In the genomic region with DNA sequence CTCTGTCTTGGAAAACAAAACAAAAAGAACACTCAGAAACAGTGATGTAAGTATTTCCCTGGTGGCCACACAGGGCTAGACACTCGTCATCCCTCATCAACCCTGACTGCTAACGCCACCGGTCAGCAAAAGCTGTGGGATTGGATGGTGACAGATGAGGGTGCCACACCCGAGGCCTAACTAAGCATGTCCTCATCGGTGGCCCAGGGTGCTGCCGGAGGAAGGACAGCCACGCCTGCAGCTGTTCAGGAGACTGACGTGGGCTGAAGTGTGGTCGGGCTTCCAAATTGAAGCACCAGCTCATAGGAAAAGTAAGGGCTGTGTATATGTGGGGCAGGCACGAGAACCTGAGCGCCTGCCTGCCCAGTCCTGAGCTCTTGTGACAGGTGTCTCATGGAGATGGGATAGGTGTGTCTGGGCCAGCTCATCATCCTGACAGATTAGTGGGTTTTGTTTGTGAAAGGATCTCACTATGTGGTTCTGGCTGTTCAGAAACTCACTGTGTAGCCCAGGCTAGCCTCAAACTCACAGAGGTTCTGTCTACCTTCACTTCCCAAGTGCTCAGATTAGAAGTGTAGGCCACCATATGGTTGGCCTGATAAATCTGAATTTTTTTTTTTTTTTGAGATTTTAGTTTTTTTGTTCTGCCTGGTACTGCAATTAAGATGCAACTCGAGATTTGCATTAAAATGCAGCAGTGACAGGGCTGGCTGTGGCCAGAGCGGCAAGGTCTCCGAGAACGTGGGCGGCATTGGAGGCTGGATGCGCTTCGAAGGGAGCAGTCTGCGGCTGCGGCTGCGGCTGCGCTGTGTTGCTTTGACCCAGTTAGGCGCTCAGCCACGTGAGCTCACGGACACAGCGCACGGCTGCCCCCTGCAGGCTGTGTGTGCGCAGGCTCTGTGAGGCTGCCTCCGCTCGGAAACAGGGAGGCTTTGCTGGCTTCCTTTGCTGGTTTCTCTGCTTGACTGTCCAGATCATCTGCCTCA, we compare ENCODE assay signal across 8 mouse cellular contexts. TPM values are rescaled to one million over a fixed set of nuclear protein-coding genes. Genes with fewer than 3 reads are reported as not detected.
DNase-seq lines count a peak whose midpoint lies in the region; ATAC-seq and TF ChIP-seq lines count a peak whose summit lies in the region.

No protein-coding gene starts in this region.

- H3K9ac ChIP-seq in lung, embryonic 16.5 days (ENCODE audit: low read length) = peak overlapping the region; percentile 8; the same call in 1 of the 2 replicates

- no peaks in the 10 kb centered on the region for H3K9me3 ChIP-seq in lung, embryonic 16.5 days (ENCODE audit: control insufficient read depth, low read length)

- peak overlapping the region; percentile 35; the same call in 1 of the 2 replicates for H3K4me2 ChIP-seq in lung, embryonic 16.5 days (ENCODE audit: low read depth, low read length)

- peak overlapping the region; percentile 67 for H3K27ac ChIP-seq in cerebellum, adult 2 months (ENCODE audit: insufficient read depth, low read length)
- no peak overlapping the region for H3K27ac ChIP-seq in lung, embryonic 16.5 days (ENCODE audit: low read length)

- DNase-seq in MEL-GATA-1-ER (ENCODE audit: extremely low read depth, low read depth) = peak; percentile 53
- peak; percentile 93 for DNase-seq in cerebellum, adult 2 months
- peak; percentile 83 for DNase-seq in forelimb bud, embryonic 11.5 days (ENCODE audit: low read depth, low spot score)
- DNase-seq in layer of hippocampus, adult 9-11 months = peak; percentile 91
- DNase-seq in ovary, postnatal 10 days (ENCODE audit: low spot score) = peak; percentile 46
- peak; percentile 95 for DNase-seq in thymus, postnatal 0 days (ENCODE audit: low spot score)

- peak; percentile 75; the same call in 1 of the 2 replicates for TF ChIP-seq POLR2A in cerebellum, adult 2 months (IDR thresholded peaks at IDR 0.05; ENCODE audit: borderline replicate concordance, insufficient read depth, low read length)

- WGBS in cerebellum, adult 2 months = 19% methylated on average over 30 of the region's 30 CpGs
- WGBS in lung, embryonic 16.5 days = 32% methylated on average over 30 of the region's 30 CpGs

- TF ChIP-seq CTCF in cerebellum, adult 2 months (IDR thresholded peaks at IDR 0.05; ENCODE audit: borderline replicate concordance, insufficient read depth, low read depth, low read length) = peak; percentile 94

- H3K27me3 ChIP-seq in cerebellum, adult 2 months (ENCODE audit: control insufficient read depth, insufficient read depth, low read length) = no peaks in the 10 kb centered on the region
- no peaks in the 10 kb centered on the region for H3K27me3 ChIP-seq in lung, embryonic 16.5 days (ENCODE audit: control insufficient read depth, insufficient read depth, low read depth, low read length)

- H3K36me3 ChIP-seq in lung, embryonic 16.5 days (ENCODE audit: control insufficient read depth, insufficient read depth, low read length) = peaks cover 5% of the 10 kb centered on the region; the same call in 1 of the 2 replicates

- peaks cover 20% of the 10 kb centered on the region for H3K4me1 ChIP-seq in cerebellum, adult 2 months (ENCODE audit: control insufficient read depth, insufficient read depth, low read length)
- peaks cover 3% of the 10 kb centered on the region; the same call in 1 of the 2 replicates for H3K4me1 ChIP-seq in lung, embryonic 16.5 days (replicated peaks; ENCODE audit: control insufficient read depth, insufficient read depth, low read length)

- peak; percentile 99 to 100 for ATAC-seq in hematopoietic stem cell, adult 5-6 weeks (replicated peaks in 1 of 2; ENCODE audit: insufficient read depth in 1 of 2, low FRiP score in 2 of 2, low TSS enrichment in 1 of 2, low read depth in 1 of 2, poor library complexity in 2 of 2, severe bottlenecking in 2 of 2)
- peak; percentile 94 for ATAC-seq in lung, embryonic 16.5 days (ENCODE audit: low read depth)

- no peak overlapping the region for H3K4me3 ChIP-seq in cerebellum, adult 2 months (replicated peaks; ENCODE audit: insufficient read depth, low read depth, low read length)
- H3K4me3 ChIP-seq in lung, embryonic 16.5 days (ENCODE audit: low read length) = peak overlapping the region; percentile 8; the same call in 1 of the 2 replicates

RNA-seq across cellular contexts. Expression of gene Apopt1, which starts 19.1 kb away (rescaled TPM):
- 46.8 and 49.8 TPM in 2 replicates for polyA plus RNA-seq in cerebellum, adult 2 months (2012; rRNA removed)
- total RNA-seq in hematopoietic stem cell, adult 5-6 weeks (2017) = 53.0 and 58.3 TPM in 2 replicates
- polyA plus RNA-seq in lung, embryonic 16.5 days (2015; fragmentation: Nextera tagmentation; extraction: Ambion mirVana) = 45.7 and 47.0 TPM in 2 replicates
- polyA plus RNA-seq in thymus, postnatal 0 days (2015; fragmentation: Nextera tagmentation; extraction: Ambion mirVana) = 60.1 and 66.6 TPM in 2 replicates

RNA-seq across cellular contexts. Expression of gene Bag5, which starts 19.1 kb away (rescaled TPM):
- polyA plus RNA-seq in cerebellum, adult 2 months (2012; rRNA removed) = 52.7 and 54.4 TPM in 2 replicates
- total RNA-seq in hematopoietic stem cell, adult 5-6 weeks (2017) = 47.1 and 51.4 TPM in 2 replicates
- polyA plus RNA-seq in lung, embryonic 16.5 days (2015; fragmentation: Nextera tagmentation; extraction: Ambion mirVana) = 50.2 and 50.7 TPM in 2 replicates
- 50.7 and 54.1 TPM in 2 replicates for polyA plus RNA-seq in thymus, postnatal 0 days (2015; fragmentation: Nextera tagmentation; extraction: Ambion mirVana)

RNA-seq across cellular contexts. Expression of gene Klc1, which starts 26.5 kb away (rescaled TPM):
- 874 and 889 TPM in 2 replicates for polyA plus RNA-seq in cerebellum, adult 2 months (2012; rRNA removed)
- 64.8 and 73.9 TPM in 2 replicates for total RNA-seq in hematopoietic stem cell, adult 5-6 weeks (2017)
- 82.4 and 86.9 TPM in 2 replicates for polyA plus RNA-seq in lung, embryonic 16.5 days (2015; fragmentation: Nextera tagmentation; extraction: Ambion mirVana)
- polyA plus RNA-seq in thymus, postnatal 0 days (2015; fragmentation: Nextera tagmentation; extraction: Ambion mirVana) = 46.9 and 52.2 TPM in 2 replicates

RNA-seq across cellular contexts. Expression of gene Trmt61a, which starts 54.2 kb away (rescaled TPM):
- polyA plus RNA-seq in cerebellum, adult 2 months (2012; rRNA removed) = 14.2 and 14.4 TPM in 2 replicates
- 5.3 and 8.7 TPM in 2 replicates for total RNA-seq in hematopoietic stem cell, adult 5-6 weeks (2017)
- 7.0 and 7.2 TPM in 2 replicates for polyA plus RNA-seq in lung, embryonic 16.5 days (2015; fragmentation: Nextera tagmentation; extraction: Ambion mirVana)
- polyA plus RNA-seq in thymus, postnatal 0 days (2015; fragmentation: Nextera tagmentation; extraction: Ambion mirVana) = 9.8 and 12.0 TPM in 2 replicates

RNA-seq across cellular contexts. Expression of gene Ckb, which starts 60.0 kb away (rescaled TPM):
- polyA plus RNA-seq in cerebellum, adult 2 months (2012; rRNA removed) = 5,042 and 5,433 TPM in 2 replicates
- 5.1 and 8.1 TPM in 2 replicates for total RNA-seq in hematopoietic stem cell, adult 5-6 weeks (2017)
- 210 and 218 TPM in 2 replicates for polyA plus RNA-seq in lung, embryonic 16.5 days (2015; fragmentation: Nextera tagmentation; extraction: Ambion mirVana)
- polyA plus RNA-seq in thymus, postnatal 0 days (2015; fragmentation: Nextera tagmentation; extraction: Ambion mirVana) = 137 and 143 TPM in 2 replicates
